Mouse (Mus musculus): ENCODE data around the gene Cnnm4. TPM values are rescaled to one million over a fixed set of nuclear protein-coding genes. Genes with fewer than 3 reads are reported as not detected.
"Not testable (repeated sequence)": the region's sequence is repeated elsewhere in the genome, so short reads cannot be mapped to it uniquely, and the experiment has no call there.

The Cnnm4 gene
- polyA plus RNA-seq, 1 experiment from 2014 or later: 35.7 TPM

- peaks cover 12% of the 10 kb centered on the region; the same call in 1 of the 2 replicates for H3K36me3 ChIP-seq
- ATAC-seq: no peak
- no peaks in the 10 kb centered on the region for H3K27me3 ChIP-seq (replicated peaks)
- no peak overlapping the region for H3K4me2 ChIP-seq (replicated peaks)
- H3K27ac ChIP-seq: no peak overlapping the region
- H3K9ac ChIP-seq: no peak overlapping the region
- no peaks in the 10 kb centered on the region for H3K9me3 ChIP-seq
- H3K4me3 ChIP-seq (replicated peaks): no peak overlapping the region
- 0 out of 2 replicates have a peak, but pooled peaks cover 3% of the 10 kb centered on the region for H3K4me1 ChIP-seq (replicated peaks)
- WGBS: 81% methylated on average over 11 of the region's 11 CpGs
Observed at GRCm38 (mm10) chr1:36535477-36536396, 64.3 kb downstream of the Cnnm4 start.

GRCm38 (mm10) chr1:36536397-36536728 is 64.9 kb downstream of the Cnnm4 start:
- no peak overlapping the region for H3K27ac ChIP-seq
- H3K9ac ChIP-seq: no peak overlapping the region
- no peak overlapping the region for H3K4me2 ChIP-seq (replicated peaks)
- no peak for ATAC-seq
- no peak overlapping the region for H3K4me3 ChIP-seq (replicated peaks)
- H3K4me1 ChIP-seq (replicated peaks): 0 out of 2 replicates have a peak, but pooled peaks cover 3% of the 10 kb centered on the region
- no peaks in the 10 kb centered on the region for H3K27me3 ChIP-seq (replicated peaks)
- 60% methylated on average over 8 of the region's 8 CpGs for WGBS
- H3K9me3 ChIP-seq: no peaks in the 10 kb centered on the region
- peaks cover 14% of the 10 kb centered on the region; the same call in 1 of the 2 replicates for H3K36me3 ChIP-seq

- not testable (repeated sequence) for H3K4me3 ChIP-seq (replicated peaks); H3K4me1 ChIP-seq (replicated peaks); H3K9ac ChIP-seq; H3K27me3 ChIP-seq (replicated peaks); ATAC-seq; H3K4me2 ChIP-seq (replicated peaks); H3K27ac ChIP-seq; H3K9me3 ChIP-seq
- peaks cover 18% of the 10 kb centered on the region for H3K36me3 ChIP-seq
- 93% methylated on average over 9 of the region's 9 CpGs for WGBS
Observed at GRCm38 (mm10) chr1:36536783-36537182, 65.4 kb downstream of the Cnnm4 start, which contains the start of gene Ankrd23. Ankrd23 (minus strand) TSS chr1:36536883.

GRCm38 (mm10) chr1:36538727-36539126 is 67.3 kb downstream of the Cnnm4 start:
- Histone ChIP-seq H3K27ac (no peak overlapping the region), H3K9ac (no peak overlapping the region), H3K27me3 (replicated peaks) (no peaks in the 10 kb centered on the region), H3K4me1 (replicated peaks) (0 out of 2 replicates have a peak, but pooled peaks cover 3% of the 10 kb centered on the region), H3K4me2 (replicated peaks) (no peak overlapping the region), H3K4me3 (replicated peaks) (no peak overlapping the region), H3K9me3 (no peaks in the 10 kb centered on the region), H3K36me3 (peaks cover 20% of the 10 kb centered on the region)
- WGBS: 75% methylated on average over 4 of the region's 4 CpGs
- no peak for ATAC-seq

- 43% methylated on average over 9 of the region's 9 CpGs for WGBS
- Histone ChIP-seq H3K4me3 (replicated peaks) (no peak within 1 kb of the TSS), H3K36me3 (peaks cover 20% of the 10 kb centered on the region), H3K4me1 (replicated peaks) (0 out of 2 replicates have a peak, but pooled peaks cover 3% of the 10 kb centered on the region), H3K27ac (0 out of 2 replicates have a peak within 1 kb of the TSS, but pooled peaks have one; percentile 36), H3K27me3 (replicated peaks) (no peaks in the 10 kb centered on the region), H3K4me2 (replicated peaks) (no peak within 1 kb of the TSS), H3K9ac (no peak within 1 kb of the TSS), H3K9me3 (no peaks in the 10 kb centered on the region)
- ATAC-seq: peak; percentile 78
Observed at GRCm38 (mm10) chr1:36539186-36539585, 67.8 kb downstream of the Cnnm4 start, which contains the start of gene Gm42417. Gm42417 (minus strand) TSS chr1:36539429.

- Histone ChIP-seq H3K4me3 (replicated peaks) (no peak overlapping the region), H3K4me1 (replicated peaks) (no peaks in the 10 kb centered on the region), H3K27ac (no peak overlapping the region), H3K9ac (no peak overlapping the region), H3K4me2 (replicated peaks) (no peak overlapping the region), H3K36me3 (peaks cover 20% of the 10 kb centered on the region), H3K27me3 (replicated peaks) (no peaks in the 10 kb centered on the region), H3K9me3 (no peaks in the 10 kb centered on the region)
- 85% methylated on average over 11 of the region's 11 CpGs for WGBS
- ATAC-seq: no peak
Observed at GRCm38 (mm10) chr1:36540132-36540531, 68.7 kb downstream of the Cnnm4 start.

- peaks cover 20% of the 10 kb centered on the region for H3K36me3 ChIP-seq
- no peak overlapping the region for H3K27ac ChIP-seq
- H3K4me1 ChIP-seq (replicated peaks): no peaks in the 10 kb centered on the region
- H3K27me3 ChIP-seq (replicated peaks): no peaks in the 10 kb centered on the region
- WGBS: 94% methylated on average over 12 of the region's 12 CpGs
- no peak for ATAC-seq
- no peaks in the 10 kb centered on the region for H3K9me3 ChIP-seq
- H3K9ac ChIP-seq: no peak overlapping the region
- no peak overlapping the region for H3K4me3 ChIP-seq (replicated peaks)
- H3K4me2 ChIP-seq (replicated peaks): no peak overlapping the region
Observed at GRCm38 (mm10) chr1:36540807-36541206, 69.4 kb downstream of the Cnnm4 start.

GRCm38 (mm10) chr1:36541844-36542243 is 70.4 kb downstream of the Cnnm4 start:
- Histone ChIP-seq H3K9me3 (no peaks in the 10 kb centered on the region), H3K36me3 (peaks cover 20% of the 10 kb centered on the region), H3K27ac (no peak overlapping the region), H3K9ac (no peak overlapping the region), H3K27me3 (replicated peaks) (no peaks in the 10 kb centered on the region), H3K4me2 (replicated peaks) (no peak overlapping the region), H3K4me3 (replicated peaks) (no peak overlapping the region), H3K4me1 (replicated peaks) (no peaks in the 10 kb centered on the region)
- 96% methylated on average over 16 of the region's 16 CpGs for WGBS
- no peak for ATAC-seq

GRCm38 (mm10) chr1:36542925-36543324 is 71.5 kb downstream of the Cnnm4 start:
- Histone ChIP-seq H3K4me3 (replicated peaks) (no peak overlapping the region), H3K36me3 (peaks cover 20% of the 10 kb centered on the region), H3K4me1 (replicated peaks) (peaks cover 5% of the 10 kb centered on the region), H3K27me3 (replicated peaks) (no peaks in the 10 kb centered on the region), H3K27ac (no peak overlapping the region), H3K9ac (no peak overlapping the region), H3K4me2 (replicated peaks) (no peak overlapping the region), H3K9me3 (no peaks in the 10 kb centered on the region)
- no peak for ATAC-seq
- 88% methylated on average over 9 of the region's 9 CpGs for WGBS

GRCm38 (mm10) chr1:36545382-36545781 is 74.0 kb downstream of the Cnnm4 start:
- Histone ChIP-seq H3K36me3 (peaks cover 26% of the 10 kb centered on the region), H3K4me2 (replicated peaks) (peak overlapping the region; percentile 84; the same call in 1 of the 2 replicates), H3K4me1 (replicated peaks) (peaks cover 22% of the 10 kb centered on the region), H3K27me3 (replicated peaks) (no peaks in the 10 kb centered on the region), H3K9ac (no peak overlapping the region), H3K4me3 (replicated peaks) (no peak overlapping the region), H3K9me3 (no peaks in the 10 kb centered on the region), H3K27ac (no peak overlapping the region)
- no peak for ATAC-seq
- 78% methylated on average over 2 of the region's 2 CpGs for WGBS

- Histone ChIP-seq H3K27ac (peak overlapping the region; percentile 75; the same call in 1 of the 2 replicates), H3K36me3 (peaks cover 31% of the 10 kb centered on the region), H3K4me2 (replicated peaks) (peak overlapping the region; percentile 84), H3K27me3 (replicated peaks) (no peaks in the 10 kb centered on the region), H3K4me1 (replicated peaks) (peaks cover 22% of the 10 kb centered on the region), H3K9ac (peak overlapping the region; percentile 80), H3K4me3 (replicated peaks) (peak overlapping the region; percentile 79), H3K9me3 (no peaks in the 10 kb centered on the region)
- ATAC-seq: no peak
- 68% methylated on average over 19 of the region's 19 CpGs for WGBS
Observed at GRCm38 (mm10) chr1:36545845-36546600, 74.6 kb downstream of the Cnnm4 start.

- Histone ChIP-seq H3K4me1 (replicated peaks) (peaks cover 22% of the 10 kb centered on the region), H3K27ac (peak within 1 kb of the TSS; percentile 75), H3K27me3 (replicated peaks) (no peaks in the 10 kb centered on the region), H3K9me3 (no peaks in the 10 kb centered on the region), H3K36me3 (peaks cover 33% of the 10 kb centered on the region), H3K4me2 (replicated peaks) (peak within 1 kb of the TSS; percentile 84), H3K4me3 (replicated peaks) (peak within 1 kb of the TSS; percentile 79), H3K9ac (peak within 1 kb of the TSS; percentile 80)
- peak; percentile 99 for ATAC-seq
- WGBS: under 1% methylated on average over 43 of the region's 43 CpGs
Observed at GRCm38 (mm10) chr1:36546888-36547471, 75.6 kb downstream of the Cnnm4 start, which contains the start of gene Ankrd39. Ankrd39 (minus strand) TSS chr1:36547445.
